In genomic region chr15:83664722-83665121, GRCm38 (mm10) we compare ENCODE assay signal across 8 mouse cellular contexts.
DNase-seq lines count a peak whose midpoint lies in the region; ATAC-seq lines count a peak whose summit lies in the region.

No protein-coding gene starts in this region.

- no peaks in the 10 kb centered on the region for H3K27me3 ChIP-seq in forebrain, embryonic 11.5 days (ENCODE audit: control insufficient read depth, insufficient read depth, low read length)
- H3K27me3 ChIP-seq in forebrain, embryonic 10.5 days (ENCODE audit: poor library complexity, severe bottlenecking): peaks cover 35% of the 10 kb centered on the region
- peaks cover 47% of the 10 kb centered on the region for H3K27me3 ChIP-seq in embryonic facial prominence, embryonic 10.5 days (replicated peaks; ENCODE audit: low read depth, poor library complexity, severe bottlenecking)
- peaks cover 43% of the 10 kb centered on the region for H3K27me3 ChIP-seq in midbrain, embryonic 13.5 days

- H3K4me3 ChIP-seq in forebrain, embryonic 11.5 days (ENCODE audit: low read depth, low read length): no peak overlapping the region
- H3K4me3 ChIP-seq in forebrain, embryonic 10.5 days: no peak overlapping the region
- no peak overlapping the region for H3K4me3 ChIP-seq in embryonic facial prominence, embryonic 10.5 days
- H3K4me3 ChIP-seq in midbrain, embryonic 13.5 days (replicated peaks): no peak overlapping the region

- H3K4me2 ChIP-seq in forebrain, embryonic 11.5 days (ENCODE audit: low read depth, low read length, severe bottlenecking): no peak overlapping the region
- H3K4me2 ChIP-seq in midbrain, embryonic 13.5 days (replicated peaks): no peak overlapping the region

- H3K9me3 ChIP-seq in forebrain, embryonic 11.5 days (ENCODE audit: control insufficient read depth, low read length): no peaks in the 10 kb centered on the region
- no peaks in the 10 kb centered on the region for H3K9me3 ChIP-seq in forebrain, embryonic 10.5 days
- H3K9me3 ChIP-seq in embryonic facial prominence, embryonic 10.5 days: no peaks in the 10 kb centered on the region
- no peaks in the 10 kb centered on the region for H3K9me3 ChIP-seq in midbrain, embryonic 13.5 days

- 61% methylated on average over 5 of the region's 5 CpGs for WGBS in forebrain, embryonic 11.5 days
- 65% methylated on average over 5 of the region's 5 CpGs for WGBS in forebrain, embryonic 10.5 days
- WGBS in embryonic facial prominence, embryonic 10.5 days: 54% methylated on average over 5 of the region's 5 CpGs
- 61% methylated on average over 5 of the region's 5 CpGs for WGBS in midbrain, embryonic 13.5 days

- H3K27ac ChIP-seq in forebrain, embryonic 11.5 days (ENCODE audit: low read depth, low read length): no peak overlapping the region
- no peak overlapping the region for H3K27ac ChIP-seq in forebrain, embryonic 10.5 days
- no peak overlapping the region for H3K27ac ChIP-seq in embryonic facial prominence, embryonic 10.5 days (replicated peaks)
- H3K27ac ChIP-seq in midbrain, embryonic 13.5 days: no peak overlapping the region

- H3K4me1 ChIP-seq in forebrain, embryonic 11.5 days (replicated peaks; ENCODE audit: control insufficient read depth, insufficient read depth, low read length): 0 out of 2 replicates have a peak, but pooled peaks cover 3% of the 10 kb centered on the region
- peaks cover 82% of the 10 kb centered on the region for H3K4me1 ChIP-seq in forebrain, embryonic 10.5 days
- peaks cover 76% of the 10 kb centered on the region for H3K4me1 ChIP-seq in embryonic facial prominence, embryonic 10.5 days
- H3K4me1 ChIP-seq in midbrain, embryonic 13.5 days (replicated peaks): peaks cover 21% of the 10 kb centered on the region

- H3K9ac ChIP-seq in forebrain, embryonic 11.5 days (ENCODE audit: low read length): no peak overlapping the region
- H3K9ac ChIP-seq in midbrain, embryonic 13.5 days (replicated peaks): 0 out of 2 replicates have a peak overlapping the region, but pooled peaks have one; percentile 36

- ATAC-seq in forebrain, embryonic 11.5 days (replicated peaks; ENCODE audit: low FRiP score): no peak
- ATAC-seq in midbrain, embryonic 13.5 days: peak; percentile 69; the same call in 1 of the 2 replicates

- DNase-seq in forebrain, embryonic 11.5 days (ENCODE audit: low spot score): peak; percentile 71
- DNase-seq in forebrain, embryonic 10.5 days (ENCODE audit: extremely low spot score, low spot score): no peak
- peak; percentile 80 for DNase-seq in adrenal gland, postnatal 14 days
- peak; percentile 60 for DNase-seq in embryonic facial prominence, embryonic 10.5 days (ENCODE audit: low spot score)
- DNase-seq in heart, postnatal 4 days: peak; percentile 80
- DNase-seq in left cerebral cortex, adult 18-20 months (ENCODE audit: low spot score in 2 of 2): peak; percentile 59 to 60
- DNase-seq in urinary bladder, postnatal 14 days (ENCODE audit: low spot score): peak; percentile 70

- H3K36me3 ChIP-seq in forebrain, embryonic 11.5 days (ENCODE audit: control insufficient read depth, insufficient read depth, low read length): no peaks in the 10 kb centered on the region
- peaks cover 36% of the 10 kb centered on the region for H3K36me3 ChIP-seq in forebrain, embryonic 10.5 days (replicated peaks)
- peaks cover 15% of the 10 kb centered on the region for H3K36me3 ChIP-seq in embryonic facial prominence, embryonic 10.5 days (replicated peaks)
- no peaks in the 10 kb centered on the region for H3K36me3 ChIP-seq in midbrain, embryonic 13.5 days
